Mouse (Mus musculus) frontal cortex, postnatal 25 days (tissue): Measurements from ENCODE around the gene Ccdc137.
"Not testable (repeated sequence)": the region's sequence is repeated elsewhere in the genome, so short reads cannot be mapped to it uniquely, and the experiment has no call there.

ENCODE experiments used
- DNase-seq, 2 experiments: peaks; one replicate each; pipeline ENCODE4 v3.0.0; 2022; ENCODE audit warnings: low spot score in 2 of 2

Gene Ccdc137

GRCm38 (mm10) chr11:120457772-120458751 is at the start of gene Ccdc137, which contains the start of gene Oxld1:
Gene Ccdc137 (plus strand): TSS chr11:120458115.
Gene Oxld1 (minus strand): TSS chr11:120458068.
- peak; percentile 54 to 60 for DNase-seq

GRCm38 (mm10) chr11:120413621-120414020 is 44.3 kb upstream of the Ccdc137 start:
- not testable (repeated sequence) for DNase-seq

- DNase-seq, result no peak
Measured at GRCm38 (mm10) chr11:120417852-120418251, 40.1 kb upstream of the Ccdc137 start.

GRCm38 (mm10) chr11:120418592-120418991 is 39.3 kb upstream of the Ccdc137 start:
- no peak for DNase-seq

- no peak for DNase-seq
Measured at GRCm38 (mm10) chr11:120422651-120423568, 35.0 kb upstream of the Ccdc137 start.

- DNase-seq, result peak; percentile 33
Measured at GRCm38 (mm10) chr11:120423569-120424295, 34.2 kb upstream of the Ccdc137 start.

- no peak for DNase-seq
Measured at GRCm38 (mm10) chr11:120426727-120427126, 31.2 kb upstream of the Ccdc137 start.

- peak; percentile 70 to 78 for DNase-seq
Measured at GRCm38 (mm10) chr11:120437152-120437856, 20.6 kb upstream of the Ccdc137 start, which contains the start of gene Nploc4. Gene Nploc4 (minus strand): TSS chr11:120437708.

GRCm38 (mm10) chr11:120437857-120438385 is 20.0 kb upstream of the Ccdc137 start:
- DNase-seq, result no peak

- DNase-seq, result no peak
Measured at GRCm38 (mm10) chr11:120442344-120442743, 15.6 kb upstream of the Ccdc137 start, which contains the start of gene Tspan10. Gene Tspan10 (plus strand): TSS chr11:120442644.

GRCm38 (mm10) chr11:120442765-120443280 is 15.1 kb upstream of the Ccdc137 start:
- no peak for DNase-seq

GRCm38 (mm10) chr11:120444106-120444505 is 13.8 kb upstream of the Ccdc137 start:
- no peak for DNase-seq

- no peak for DNase-seq
Measured at GRCm38 (mm10) chr11:120445475-120445874, 12.4 kb upstream of the Ccdc137 start.

- DNase-seq, result no peak
Measured at GRCm38 (mm10) chr11:120447179-120447578, 10.7 kb upstream of the Ccdc137 start.

- DNase-seq, result no peak
Measured at GRCm38 (mm10) chr11:120452246-120452645, 5.7 kb upstream of the Ccdc137 start.

- no peak for DNase-seq
Measured at GRCm38 (mm10) chr11:120453306-120453705, 4.6 kb upstream of the Ccdc137 start, which contains the start of gene Pde6g. Gene Pde6g (minus strand): TSS chr11:120453500.

- DNase-seq, result no peak
Measured at GRCm38 (mm10) chr11:120454965-120455364, 3.0 kb upstream of the Ccdc137 start.

- no peak for DNase-seq
Measured at GRCm38 (mm10) chr11:120455413-120455812, 2.5 kb upstream of the Ccdc137 start.

GRCm38 (mm10) chr11:120457370-120457769 is 545 bp upstream of the Ccdc137 start:
- DNase-seq, result no peak
